Mouse (Mus musculus) T-helper 17 cell (primary cell): ENCODE results near the gene Zfp655.
"Not testable (repeated sequence)": the region's sequence is repeated elsewhere in the genome, so short reads cannot be mapped to it uniquely, and the experiment has no call there.

Experiments used
- in situ Hi-C, 2 experiments: fragments of 300-600 bp; cut with MboI, MseI; formaldehyde crosslinking; loops; 1 replicate in 1 of 2; 2 replicates in 1 of 2; pipeline ENCODE4 v1.15.1; 2025; ENCODE audit warnings: high pct_unique_total_duplicates in 2 of 2

Zfp655 gene

GRCm38 (mm10) chr5:145218206-145218605 lies 13.3 kb upstream of the Zfp655 start:
- in situ Hi-C loops = loop anchor here in 1 of 2 experiments (25.0 kb wide), 1 partner anchor 994 kb away; the partner anchor contains the start of gene Rnf6

GRCm38 (mm10) chr5:145218671-145219070 lies 12.8 kb upstream of the Zfp655 start:
- in situ Hi-C loops = loop anchor here in 1 of 2 experiments (25.0 kb wide), 1 partner anchor 994 kb away; the partner anchor contains the start of gene Rnf6

GRCm38 (mm10) chr5:145219981-145220380 lies 11.5 kb upstream of the Zfp655 start:
- in situ Hi-C loops = loop anchor here in 1 of 2 experiments (25.0 kb wide), 1 partner anchor 992 kb away; the partner anchor contains the start of gene Rnf6

- in situ Hi-C loops = loop anchor here in 1 of 2 experiments (25.0 kb wide), 1 partner anchor 989 kb away; the partner anchor contains the start of gene Rnf6
Measured at GRCm38 (mm10) chr5:145222840-145223239, 8.7 kb upstream of the Zfp655 start.

GRCm38 (mm10) chr5:145223395-145223794 lies 8.1 kb upstream of the Zfp655 start:
- in situ Hi-C loops = loop anchor here in 1 of 2 experiments (25.0 kb wide), 1 partner anchor 989 kb away; the partner anchor contains the start of gene Rnf6

GRCm38 (mm10) chr5:145226453-145226852 lies 5.1 kb upstream of the Zfp655 start:
- in situ Hi-C loops = loop anchor here in 1 of 2 experiments (25.0 kb wide), 1 partner anchor 1561 kb away; the partner anchor contains the start of gene Usp12

GRCm38 (mm10) chr5:145229283-145229682 lies 2.2 kb upstream of the Zfp655 start:
- in situ Hi-C loops = loop anchor here in 1 of 2 experiments (25.0 kb wide), 1 partner anchor 1558 kb away; the partner anchor contains the start of gene Usp12

- in situ Hi-C loops = loop anchor here in 1 of 2 experiments (25.0 kb wide), 1 partner anchor 1557 kb away; the partner anchor contains the start of gene Usp12
Measured at GRCm38 (mm10) chr5:145230641-145231040, 874 bp upstream of the Zfp655 start.

GRCm38 (mm10) chr5:145231893-145232411 lies 437 bp downstream of the Zfp655 start:
- in situ Hi-C loops = loop anchor here in 1 of 2 experiments (25.0 kb wide), 1 partner anchor 1555 kb away; the partner anchor contains the start of gene Usp12

GRCm38 (mm10) chr5:145234636-145235035 lies 3.1 kb downstream of the Zfp655 start:
- in situ Hi-C loops = loop anchor here in 1 of 2 experiments (25.0 kb wide), 1 partner anchor 1553 kb away; the partner anchor contains the start of gene Usp12

- in situ Hi-C loops = loop anchor here in 1 of 2 experiments (25.0 kb wide), 1 partner anchor 1538 kb away; the partner anchor contains the start of gene Usp12
Measured at GRCm38 (mm10) chr5:145249520-145249919, 18.0 kb downstream of the Zfp655 start.

- in situ Hi-C loops = not testable (repeated sequence)
Measured at GRCm38 (mm10) chr5:145273568-145273967, 42.1 kb downstream of the Zfp655 start.

- in situ Hi-C loops = loop anchor here in 1 of 2 experiments (5.0 to 10.0 kb wide), 2 partner anchors 38 to 945 kb away; partner anchors contain the start of gene Rnf6
Measured at GRCm38 (mm10) chr5:145279948-145280347, 48.4 kb downstream of the Zfp655 start.

- in situ Hi-C loops = loop anchor here in 1 of 2 experiments (10.0 kb wide), 1 partner anchor 944 kb away; the partner anchor contains the start of gene Rnf6
Measured at GRCm38 (mm10) chr5:145280371-145281143, 49.0 kb downstream of the Zfp655 start, which contains the start of gene Zscan25. TSS of gene Zscan25 (plus strand) at chr5:145280500.

- in situ Hi-C loops = loop anchor here in 1 of 2 experiments (10.0 kb wide), 1 partner anchor 936 kb away; the partner anchor contains the start of gene Rnf6
Measured at GRCm38 (mm10) chr5:145288382-145288781, 56.9 kb downstream of the Zfp655 start.

GRCm38 (mm10) chr5:145290697-145291096 lies 59.2 kb downstream of the Zfp655 start:
- in situ Hi-C loops = loop anchor here in 1 of 2 experiments (5.0 to 10.0 kb wide), 2 partner anchors 312 to 904 kb away; no protein-coding TSS in a partner anchor

GRCm38 (mm10) chr5:145292398-145292797 lies 60.9 kb downstream of the Zfp655 start:
- in situ Hi-C loops = loop anchor here in 1 of 2 experiments (5.0 to 10.0 kb wide), 2 partner anchors 310 to 902 kb away; no protein-coding TSS in a partner anchor
